ENCODE assay signal across 21 mouse cellular contexts in genomic region chr9:80848190-80848589, GRCm38 (mm10).
"Had no signal": no experiment of that assay in that cellular context is flagged by ENCODE, and none has a peak within 500 bp of the region (broad histone marks: within the 10 kb centered on the region; RNA-seq: fewer than 3 reads in every experiment).

No protein-coding gene starts in this region.

- H3K4me3 ChIP-seq: limb, embryonic 10.5 days; limb, embryonic 13.5 days; liver, embryonic 12.5 days; liver, embryonic 15.5 days; lung, embryonic 15.5 days; midbrain, embryonic 12.5 days; myocyte; neural tube, embryonic 13.5 days; stomach, embryonic 15.5 days had no signal

- H3K9me3 ChIP-seq: limb, embryonic 10.5 days; limb, embryonic 13.5 days; liver, embryonic 12.5 days; liver, embryonic 15.5 days; lung, embryonic 15.5 days; midbrain, embryonic 12.5 days; neural tube, embryonic 13.5 days; stomach, embryonic 15.5 days had no signal

- H3K36me3 ChIP-seq: limb, embryonic 10.5 days; limb, embryonic 13.5 days; liver, embryonic 12.5 days; liver, embryonic 15.5 days; lung, embryonic 15.5 days; midbrain, embryonic 12.5 days; neural tube, embryonic 13.5 days; stomach, embryonic 15.5 days had no signal

- H3K27me3 ChIP-seq: limb, embryonic 13.5 days; liver, embryonic 12.5 days; liver, embryonic 15.5 days; lung, embryonic 15.5 days; midbrain, embryonic 12.5 days; neural tube, embryonic 13.5 days; stomach, embryonic 15.5 days had no signal

- H3K4me1 ChIP-seq: limb, embryonic 10.5 days; limb, embryonic 13.5 days; liver, embryonic 12.5 days; liver, embryonic 15.5 days; lung, embryonic 15.5 days; midbrain, embryonic 12.5 days; neural tube, embryonic 13.5 days; stomach, embryonic 15.5 days had no signal

- ATAC-seq: liver, embryonic 12.5 days; midbrain, embryonic 16.5 days had no signal

- DNase-seq: kidney, adult 9 months; kidney, postnatal 14 days; kidney, postnatal 4 days; liver; lung, adult 18-20 months; lung, postnatal 14 days; lung, postnatal 4 days; retina, postnatal 1 day; right cerebral cortex, postnatal 25 days; spleen, adult 18-20 months; thymus, postnatal 25 days had no signal

- H3K4me2 ChIP-seq: limb, embryonic 13.5 days; liver, embryonic 12.5 days; liver, embryonic 15.5 days; lung, embryonic 15.5 days; midbrain, embryonic 12.5 days; neural tube, embryonic 13.5 days; stomach, embryonic 15.5 days had no signal

- H3K9ac ChIP-seq: limb, embryonic 13.5 days; liver, embryonic 12.5 days; liver, embryonic 15.5 days; lung, embryonic 15.5 days; midbrain, embryonic 12.5 days; neural tube, embryonic 13.5 days; stomach, embryonic 15.5 days had no signal

- H3K27ac ChIP-seq: limb, embryonic 10.5 days; limb, embryonic 13.5 days; liver, embryonic 12.5 days; liver, embryonic 15.5 days; lung, embryonic 15.5 days; midbrain, embryonic 12.5 days; neural tube, embryonic 13.5 days; stomach, embryonic 15.5 days had no signal
